Mouse (Mus musculus): ENCODE results near the gene Fam114a1. TPM values are rescaled to one million over a fixed set of nuclear protein-coding genes. Genes with fewer than 3 reads are reported as not detected.

Fam114a1 gene
- polyA plus RNA-seq, 1 experiment from 2014 or later, result 55.1 TPM

- Histone ChIP-seq H3K27me3 (no peaks in the 10 kb centered on the region), H3K9me3 (no peaks in the 10 kb centered on the region), H3K27ac (no peak overlapping the region), H3K9ac (no peak overlapping the region), H3K36me3 (peaks cover 53% of the 10 kb centered on the region), H3K4me3 (no peak overlapping the region), H3K4me2 (no peak overlapping the region), H3K4me1 (no peaks in the 10 kb centered on the region)
- ATAC-seq (ENCODE audit: borderline replicate concordance, extremely low read depth, low FRiP score, low TSS enrichment), result no peak
- WGBS, result 70% methylated on average over 7 of the region's 7 CpGs
These were observed 42.2 kb downstream of the Fam114a1 start for GRCm38 (mm10) chr5:65011901-65012573.

GRCm38 (mm10) chr5:65015508-65015907, 45.6 kb downstream of the Fam114a1 start:
- H3K4me3 ChIP-seq, result no peak overlapping the region
- H3K9ac ChIP-seq, result no peak overlapping the region
- no peaks in the 10 kb centered on the region for H3K4me1 ChIP-seq
- no peak for ATAC-seq (ENCODE audit: borderline replicate concordance, extremely low read depth, low FRiP score, low TSS enrichment)
- no peak overlapping the region for H3K27ac ChIP-seq
- no peak overlapping the region for H3K4me2 ChIP-seq
- H3K36me3 ChIP-seq, result peaks cover 44% of the 10 kb centered on the region
- H3K27me3 ChIP-seq, result no peaks in the 10 kb centered on the region
- H3K9me3 ChIP-seq, result no peaks in the 10 kb centered on the region
- 89% methylated on average over 3 of the region's 3 CpGs for WGBS

GRCm38 (mm10) chr5:65019109-65019508, 49.2 kb downstream of the Fam114a1 start:
- WGBS, result 66% methylated on average over 8 of the region's 8 CpGs
- H3K4me3 ChIP-seq, result no peak overlapping the region
- no peak overlapping the region for H3K9ac ChIP-seq
- H3K27ac ChIP-seq, result no peak overlapping the region; the same call in 1 of the 2 replicates
- no peaks in the 10 kb centered on the region for H3K27me3 ChIP-seq
- peaks cover 48% of the 10 kb centered on the region for H3K36me3 ChIP-seq
- no peaks in the 10 kb centered on the region for H3K4me1 ChIP-seq
- ATAC-seq (ENCODE audit: borderline replicate concordance, extremely low read depth, low FRiP score, low TSS enrichment), result no peak
- no peaks in the 10 kb centered on the region for H3K9me3 ChIP-seq
- H3K4me2 ChIP-seq, result no peak overlapping the region

- Histone ChIP-seq H3K36me3 (peaks cover 47% of the 10 kb centered on the region), H3K4me3 (no peak overlapping the region), H3K27ac (no peak overlapping the region), H3K4me2 (no peak overlapping the region), H3K9me3 (no peaks in the 10 kb centered on the region), H3K9ac (no peak overlapping the region), H3K4me1 (no peaks in the 10 kb centered on the region), H3K27me3 (no peaks in the 10 kb centered on the region)
- no peak; the same call in 1 of the 2 replicates for ATAC-seq (ENCODE audit: borderline replicate concordance, extremely low read depth, low FRiP score, low TSS enrichment)
- WGBS, result 56% methylated on average over 7 of the region's 7 CpGs
These were observed 50.0 kb downstream of the Fam114a1 start for GRCm38 (mm10) chr5:65019823-65020222.

- no peak overlapping the region for H3K4me2 ChIP-seq
- ATAC-seq (ENCODE audit: borderline replicate concordance, extremely low read depth, low FRiP score, low TSS enrichment), result no peak
- no peaks in the 10 kb centered on the region for H3K4me1 ChIP-seq
- no peaks in the 10 kb centered on the region for H3K9me3 ChIP-seq
- H3K27ac ChIP-seq, result no peak overlapping the region
- H3K27me3 ChIP-seq, result no peaks in the 10 kb centered on the region
- WGBS, result 89% methylated on average over 4 of the region's 4 CpGs
- peaks cover 32% of the 10 kb centered on the region for H3K36me3 ChIP-seq
- H3K9ac ChIP-seq, result no peak overlapping the region
- H3K4me3 ChIP-seq, result no peak overlapping the region
These were observed 52.1 kb downstream of the Fam114a1 start for GRCm38 (mm10) chr5:65022006-65022405.

GRCm38 (mm10) chr5:65024641-65025040, 54.8 kb downstream of the Fam114a1 start:
- no peak overlapping the region for H3K9ac ChIP-seq
- H3K36me3 ChIP-seq, result peaks cover 29% of the 10 kb centered on the region
- no peak overlapping the region for H3K4me2 ChIP-seq
- H3K27me3 ChIP-seq, result no peaks in the 10 kb centered on the region
- H3K27ac ChIP-seq, result no peak overlapping the region
- no peaks in the 10 kb centered on the region for H3K9me3 ChIP-seq
- no peaks in the 10 kb centered on the region for H3K4me1 ChIP-seq
- ATAC-seq (ENCODE audit: borderline replicate concordance, extremely low read depth, low FRiP score, low TSS enrichment), result no peak
- 82% methylated on average over 2 of the region's 2 CpGs for WGBS
- H3K4me3 ChIP-seq, result no peak overlapping the region

- no peak for ATAC-seq (ENCODE audit: borderline replicate concordance, extremely low read depth, low FRiP score, low TSS enrichment)
- no peak overlapping the region for H3K4me3 ChIP-seq
- no peak overlapping the region for H3K27ac ChIP-seq
- no peaks in the 10 kb centered on the region for H3K27me3 ChIP-seq
- 56% methylated on average over 6 of the region's 6 CpGs for WGBS
- H3K9ac ChIP-seq, result no peak overlapping the region
- no peaks in the 10 kb centered on the region for H3K9me3 ChIP-seq
- H3K4me1 ChIP-seq, result no peaks in the 10 kb centered on the region
- peaks cover 35% of the 10 kb centered on the region for H3K36me3 ChIP-seq
- no peak overlapping the region for H3K4me2 ChIP-seq
These were observed 56.0 kb downstream of the Fam114a1 start for GRCm38 (mm10) chr5:65025916-65026315.

- H3K4me2 ChIP-seq, result no peak overlapping the region
- no peaks in the 10 kb centered on the region for H3K27me3 ChIP-seq
- no peak overlapping the region for H3K4me3 ChIP-seq
- no peak overlapping the region for H3K9ac ChIP-seq
- H3K4me1 ChIP-seq, result no peaks in the 10 kb centered on the region
- no peaks in the 10 kb centered on the region for H3K9me3 ChIP-seq
- WGBS, result 65% methylated on average over 9 of the region's 9 CpGs
- H3K36me3 ChIP-seq, result peaks cover 35% of the 10 kb centered on the region
- ATAC-seq (ENCODE audit: borderline replicate concordance, extremely low read depth, low FRiP score, low TSS enrichment), result no peak
- no peak overlapping the region for H3K27ac ChIP-seq
These were observed 56.9 kb downstream of the Fam114a1 start for GRCm38 (mm10) chr5:65026776-65027175.

- ATAC-seq (ENCODE audit: borderline replicate concordance, extremely low read depth, low FRiP score, low TSS enrichment), result no peak
- H3K4me2 ChIP-seq, result no peak overlapping the region
- peaks cover 34% of the 10 kb centered on the region for H3K36me3 ChIP-seq
- H3K4me3 ChIP-seq, result no peak overlapping the region
- no peaks in the 10 kb centered on the region for H3K4me1 ChIP-seq
- no peak overlapping the region for H3K27ac ChIP-seq
- H3K27me3 ChIP-seq, result no peaks in the 10 kb centered on the region
- no peak overlapping the region for H3K9ac ChIP-seq
- WGBS, result 54% methylated on average over 9 of the region's 9 CpGs
- H3K9me3 ChIP-seq, result no peaks in the 10 kb centered on the region
These were observed 58.1 kb downstream of the Fam114a1 start for GRCm38 (mm10) chr5:65028019-65028418.

- Histone ChIP-seq H3K27me3 (no peaks in the 10 kb centered on the region), H3K9ac (no peak overlapping the region), H3K27ac (no peak overlapping the region), H3K9me3 (no peaks in the 10 kb centered on the region), H3K4me2 (no peak overlapping the region), H3K4me3 (no peak overlapping the region), H3K36me3 (peaks cover 49% of the 10 kb centered on the region), H3K4me1 (0 out of 2 replicates have a peak, but pooled peaks cover 6% of the 10 kb centered on the region)
- ATAC-seq (ENCODE audit: borderline replicate concordance, extremely low read depth, low FRiP score, low TSS enrichment), result no peak
- WGBS, result 84% methylated on average over 13 of the region's 13 CpGs
These were observed 66.7 kb downstream of the Fam114a1 start for GRCm38 (mm10) chr5:65036597-65036996.

GRCm38 (mm10) chr5:65038305-65038704, 68.4 kb downstream of the Fam114a1 start:
- Histone ChIP-seq H3K27me3 (no peaks in the 10 kb centered on the region), H3K4me2 (no peak overlapping the region), H3K4me1 (0 out of 2 replicates have a peak, but pooled peaks cover 6% of the 10 kb centered on the region), H3K9ac (no peak overlapping the region), H3K36me3 (peaks cover 41% of the 10 kb centered on the region), H3K9me3 (no peaks in the 10 kb centered on the region), H3K27ac (peak overlapping the region; percentile 12; the same call in 1 of the 2 replicates), H3K4me3 (no peak overlapping the region)
- 56% methylated on average over 9 of the region's 9 CpGs for WGBS
- peak; percentile 47; the same call in 1 of the 2 replicates for ATAC-seq (ENCODE audit: borderline replicate concordance, extremely low read depth, low FRiP score, low TSS enrichment)

- H3K9ac ChIP-seq, result no peak overlapping the region
- H3K4me2 ChIP-seq, result no peak overlapping the region
- H3K36me3 ChIP-seq, result peaks cover 35% of the 10 kb centered on the region
- ATAC-seq (ENCODE audit: borderline replicate concordance, extremely low read depth, low FRiP score, low TSS enrichment), result peak; percentile 44; the same call in 1 of the 2 replicates
- no peaks in the 10 kb centered on the region for H3K27me3 ChIP-seq
- WGBS, result 59% methylated on average over 11 of the region's 11 CpGs
- peak overlapping the region; percentile 65 for H3K27ac ChIP-seq
- H3K9me3 ChIP-seq, result no peaks in the 10 kb centered on the region
- no peak overlapping the region for H3K4me3 ChIP-seq
- H3K4me1 ChIP-seq, result 0 out of 2 replicates have a peak, but pooled peaks cover 6% of the 10 kb centered on the region
These were observed 69.1 kb downstream of the Fam114a1 start for GRCm38 (mm10) chr5:65038811-65039571.
